Mouse (Mus musculus) limb, embryonic 13.5 days (tissue): Measurements from ENCODE around the gene Tmem35b. TPM values are rescaled to one million over a fixed set of nuclear protein-coding genes. Genes with fewer than 3 reads are reported as not detected.

Experiments
- ATAC-seq: fragments of 200-750 bp; cut with Nextera tagmentation; 2 replicates; pipeline ENCODE4 v1.8.0; 2017; ENCODE audit warnings: low read depth, moderate number of reproducible peaks, moderate TSS enrichment; ENCODE audit not compliant: low FRiP score
- H3K27ac ChIP-seq: fragments of 300-500 bp; sonication (generic); 2 replicates; pipeline ENCODE4 v1.5.1; 2015; ENCODE audit warnings: inconsistent platforms, mild to moderate bottlenecking, moderate library complexity
- H3K27me3 ChIP-seq: fragments of 300-500 bp; sonication (generic); 2 replicates; pipeline ENCODE4 v1.6.1; 2015; ENCODE audit warnings: mild to moderate bottlenecking, inconsistent platforms
- H3K36me3 ChIP-seq: fragments of 300-500 bp; sonication (generic); 2 replicates; pipeline ENCODE4 v1.6.1; 2015; ENCODE audit warnings: inconsistent platforms, mild to moderate bottlenecking, moderate library complexity
- H3K4me1 ChIP-seq: fragments of 300-500 bp; sonication (generic); 2 replicates; pipeline ENCODE4 v1.6.1; 2015; ENCODE audit warnings: inconsistent platforms
- H3K4me2 ChIP-seq: fragments of 300-500 bp; sonication (generic); replicated peaks from 2 replicates; pipeline ENCODE4 v1.6.1; 2015; ENCODE audit warnings: inconsistent platforms, mild to moderate bottlenecking, moderate library complexity
- H3K4me3 ChIP-seq: fragments of 300-500 bp; sonication (generic); 2 replicates; pipeline ENCODE4 v1.5.1; 2015; ENCODE audit warnings: moderate library complexity, mild to moderate bottlenecking, inconsistent platforms
- H3K9ac ChIP-seq: fragments of 300-500 bp; sonication (generic); 2 replicates; pipeline ENCODE4 v1.6.1; 2015; ENCODE audit warnings: mild to moderate bottlenecking, inconsistent platforms
- H3K9me3 ChIP-seq: fragments of 300-500 bp; sonication (generic); 2 replicates; pipeline ENCODE4 v1.6.1; 2016; ENCODE audit warnings: inconsistent platforms
- WGBS: fragments of 180-500 bp; shearing (Covaris S2); methylation state at CpG from one replicate; pipeline ENCODE4 v1.1.7; 2015; 5-methylcytosine and 5-hydroxymethylcytosine counted together
- polyA plus RNA-seq: library from polyadenylated mRNA; unstranded; fragments of >200 nt; fragmentation: Nextera tagmentation; extraction: Ambion mirVana; gene quantifications from 2 replicates; pipeline ENCODE4 v1.2.1, GENCODE M21; 2015

Gene Tmem35b
- polyA plus RNA-seq, 1 experiment from 2014 or later: 16.9 TPM

GRCm38 (mm10) chr4:127168914-127169345, 45.4 kb downstream of the Tmem35b start, which contains the start of gene Dlgap3:
Gene Dlgap3, plus strand, starts transcription at chr4:127169204.
- no peaks in the 10 kb centered on the region for H3K9me3 ChIP-seq
- peak; percentile 37; the same call in 1 of the 2 replicates for ATAC-seq
- WGBS: under 1% methylated on average over 22 of the region's 67 CpGs

GRCm38 (mm10) chr4:127169346-127170221, 46.1 kb downstream of the Tmem35b start:
- Histone ChIP-seq H3K4me3 (peak overlapping the region; percentile 72), H3K9ac (peak overlapping the region; percentile 69), H3K27ac (no peak overlapping the region), H3K9me3 (no peaks in the 10 kb centered on the region), H3K4me1 (peaks cover 17% of the 10 kb centered on the region), H3K36me3 (no peaks in the 10 kb centered on the region), H3K27me3 (peaks cover 82% of the 10 kb centered on the region), H3K4me2 (peak overlapping the region; percentile 100)
- WGBS: 3% methylated on average over 43 of the region's 51 CpGs
- ATAC-seq: peak; percentile 26; the same call in 1 of the 2 replicates

More at GRCm38 (mm10) chr4:127168914-127169345, 45.4 kb downstream of the Tmem35b start, which contains the start of gene Dlgap3:
- Histone ChIP-seq H3K27ac (no peak within 1 kb of the TSS), H3K36me3 (no peaks in the 10 kb centered on the region), H3K9ac (peak within 1 kb of the TSS; percentile 69), H3K27me3 (peaks cover 82% of the 10 kb centered on the region), H3K4me1 (peaks cover 17% of the 10 kb centered on the region), H3K4me2 (peak within 1 kb of the TSS; percentile 100), H3K4me3 (peak within 1 kb of the TSS; percentile 72)

DNA sequence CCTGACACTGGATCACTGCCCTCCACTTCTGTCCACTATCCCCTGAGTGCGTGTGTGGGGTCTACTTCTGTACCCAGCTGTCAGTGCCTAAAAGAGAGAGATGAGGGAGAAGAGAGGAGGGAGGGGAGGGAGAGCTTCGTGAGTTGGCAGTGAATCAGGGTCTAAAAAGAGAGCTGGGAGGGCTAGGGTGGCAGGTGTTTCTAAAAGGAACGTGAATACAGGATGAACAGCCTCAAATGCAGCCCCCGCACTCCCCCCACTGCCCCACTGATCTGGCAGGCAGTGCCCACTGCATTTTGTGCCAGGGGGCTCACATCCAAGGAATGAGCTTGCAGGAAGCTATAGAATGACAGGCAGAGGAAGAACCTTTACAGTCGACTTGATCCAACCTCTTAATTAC, 47.4 kb downstream of the Tmem35b start:
- Histone ChIP-seq H3K36me3 (no peaks in the 10 kb centered on the region), H3K9ac (no peak overlapping the region), H3K27ac (no peak overlapping the region), H3K4me1 (peaks cover 17% of the 10 kb centered on the region), H3K4me2 (no peak overlapping the region), H3K4me3 (no peak overlapping the region), H3K27me3 (peaks cover 75% of the 10 kb centered on the region), H3K9me3 (no peaks in the 10 kb centered on the region)
- 36% methylated on average over 5 of the region's 5 CpGs for WGBS
- no peak for ATAC-seq

- H3K27ac ChIP-seq: no peak overlapping the region
- H3K4me1 ChIP-seq: peaks cover 17% of the 10 kb centered on the region
- 44% methylated on average over 4 of the region's 4 CpGs for WGBS
- no peaks in the 10 kb centered on the region for H3K36me3 ChIP-seq
- H3K9ac ChIP-seq: no peak overlapping the region
- no peak overlapping the region for H3K4me3 ChIP-seq
- H3K27me3 ChIP-seq: peaks cover 70% of the 10 kb centered on the region
- H3K9me3 ChIP-seq: no peaks in the 10 kb centered on the region
- no peak overlapping the region for H3K4me2 ChIP-seq
- no peak for ATAC-seq
Observed at GRCm38 (mm10) chr4:127171341-127171905, 47.9 kb downstream of the Tmem35b start.

GRCm38 (mm10) chr4:127172119-127172518, 48.6 kb downstream of the Tmem35b start:
- peaks cover 67% of the 10 kb centered on the region for H3K27me3 ChIP-seq

GRCm38 (mm10) chr4:127172614-127173013, 49.1 kb downstream of the Tmem35b start:
- no peak overlapping the region for H3K27ac ChIP-seq
- no peak overlapping the region for H3K9ac ChIP-seq
- no peaks in the 10 kb centered on the region for H3K36me3 ChIP-seq
- H3K27me3 ChIP-seq: peaks cover 67% of the 10 kb centered on the region
- peaks cover 17% of the 10 kb centered on the region for H3K4me1 ChIP-seq
- H3K4me3 ChIP-seq: no peak overlapping the region
- no peak overlapping the region for H3K4me2 ChIP-seq
- 70% methylated on average over 4 of the region's 4 CpGs for WGBS
- no peak for ATAC-seq
- no peaks in the 10 kb centered on the region for H3K9me3 ChIP-seq

More at GRCm38 (mm10) chr4:127172119-127172518, 48.6 kb downstream of the Tmem35b start:
- no peaks in the 10 kb centered on the region for H3K9me3 ChIP-seq
- H3K4me1 ChIP-seq: peaks cover 17% of the 10 kb centered on the region
- H3K36me3 ChIP-seq: no peaks in the 10 kb centered on the region
- H3K27ac ChIP-seq: no peak overlapping the region
- no peak overlapping the region for H3K9ac ChIP-seq
- no peak for ATAC-seq
- H3K4me2 ChIP-seq: no peak overlapping the region
- no peak overlapping the region for H3K4me3 ChIP-seq
- WGBS: 24% methylated on average over 7 of the region's 7 CpGs

GRCm38 (mm10) chr4:127173461-127173860, 50.0 kb downstream of the Tmem35b start:
- Histone ChIP-seq H3K9me3 (no peaks in the 10 kb centered on the region), H3K27me3 (peaks cover 67% of the 10 kb centered on the region), H3K4me3 (no peak overlapping the region), H3K27ac (no peak overlapping the region), H3K9ac (no peak overlapping the region), H3K4me1 (peaks cover 12% of the 10 kb centered on the region), H3K36me3 (no peaks in the 10 kb centered on the region), H3K4me2 (no peak overlapping the region)
- no peak for ATAC-seq
- WGBS: under 1% methylated on average over 8 of the region's 8 CpGs

GRCm38 (mm10) chr4:127174075-127174899, 50.8 kb downstream of the Tmem35b start:
- no peak for ATAC-seq
- Histone ChIP-seq H3K4me1 (peaks cover 7% of the 10 kb centered on the region), H3K27me3 (peaks cover 67% of the 10 kb centered on the region), H3K4me2 (no peak overlapping the region), H3K4me3 (no peak overlapping the region), H3K9me3 (no peaks in the 10 kb centered on the region), H3K9ac (no peak overlapping the region), H3K36me3 (no peaks in the 10 kb centered on the region), H3K27ac (no peak overlapping the region)
- 58% methylated on average over 8 of the region's 8 CpGs for WGBS

DNA sequence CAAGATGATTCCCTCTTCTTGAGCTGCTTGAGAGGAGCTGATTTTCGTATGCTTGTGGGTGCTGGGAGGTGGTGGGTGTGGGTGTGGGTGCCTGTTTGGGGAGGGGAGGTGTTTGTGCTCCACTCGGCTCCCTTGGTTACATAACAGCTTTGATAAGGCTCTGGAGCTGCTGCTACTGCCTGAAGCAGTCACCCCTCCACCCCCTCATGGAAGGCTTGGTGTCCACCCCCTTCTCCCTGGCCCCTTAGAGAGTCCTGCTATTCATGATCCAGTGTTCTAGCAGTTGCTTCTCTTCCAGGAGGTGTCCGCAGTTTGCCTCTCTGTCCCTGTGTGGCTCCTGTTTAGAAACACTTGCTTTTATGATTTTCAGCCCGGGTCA, 51.4 kb downstream of the Tmem35b start:
- Histone ChIP-seq H3K9me3 (no peaks in the 10 kb centered on the region), H3K27ac (no peak overlapping the region), H3K4me1 (peaks cover 3% of the 10 kb centered on the region), H3K27me3 (peaks cover 67% of the 10 kb centered on the region), H3K9ac (no peak overlapping the region), H3K4me2 (no peak overlapping the region), H3K4me3 (no peak overlapping the region), H3K36me3 (no peaks in the 10 kb centered on the region)
- 49% methylated on average over 4 of the region's 4 CpGs for WGBS
- ATAC-seq: no peak

- 66% methylated on average over 11 of the region's 11 CpGs for WGBS
- H3K9me3 ChIP-seq: no peaks in the 10 kb centered on the region
- no peak for ATAC-seq
- H3K4me1 ChIP-seq: peaks cover 2% of the 10 kb centered on the region; the same call in 1 of the 2 replicates
- peaks cover 48% of the 10 kb centered on the region for H3K27me3 ChIP-seq
- no peak overlapping the region for H3K9ac ChIP-seq
- H3K27ac ChIP-seq: no peak overlapping the region
- H3K4me2 ChIP-seq: no peak overlapping the region
- no peak overlapping the region for H3K4me3 ChIP-seq
- H3K36me3 ChIP-seq: no peaks in the 10 kb centered on the region
Observed at GRCm38 (mm10) chr4:127177961-127178360, 54.5 kb downstream of the Tmem35b start.

- H3K4me2 ChIP-seq: no peak overlapping the region
- H3K9me3 ChIP-seq: no peaks in the 10 kb centered on the region
- H3K36me3 ChIP-seq: no peaks in the 10 kb centered on the region
- H3K27me3 ChIP-seq: peaks cover 43% of the 10 kb centered on the region
- H3K9ac ChIP-seq: no peak overlapping the region
- H3K4me3 ChIP-seq: no peak overlapping the region
- 46% methylated on average over 9 of the region's 9 CpGs for WGBS
- H3K4me1 ChIP-seq: peaks cover 2% of the 10 kb centered on the region; the same call in 1 of the 2 replicates
- ATAC-seq: no peak
- H3K27ac ChIP-seq: no peak overlapping the region
Observed at GRCm38 (mm10) chr4:127178671-127179070, 55.2 kb downstream of the Tmem35b start.
